Mouse (Mus musculus): ENCODE data around the gene Rasl11b.

Gene Rasl11b

DNA sequence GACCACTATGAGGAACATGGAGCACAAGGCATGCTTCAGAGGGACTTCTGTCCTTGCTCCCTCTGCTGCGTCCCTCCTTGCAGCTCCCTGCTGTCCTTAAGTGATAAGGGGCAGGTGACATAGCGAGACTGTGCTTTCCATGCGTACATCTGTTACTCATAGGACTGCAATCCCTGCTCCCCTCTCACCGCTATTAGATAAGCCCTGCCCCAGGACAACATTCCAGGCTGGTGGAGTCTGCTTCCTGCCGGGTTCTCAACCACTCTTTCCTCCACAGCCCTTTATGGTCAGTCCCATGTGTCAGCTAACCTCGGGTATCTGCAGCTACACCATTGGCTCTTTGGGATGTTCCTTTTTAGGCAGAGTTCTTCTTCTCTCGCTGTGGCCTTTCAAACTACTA lies 13.4 kb downstream of the Rasl11b start:
- no peak for DNase-seq (ENCODE audit: inconsistent age in 2 of 2, low spot score in 1 of 2)

DNA sequence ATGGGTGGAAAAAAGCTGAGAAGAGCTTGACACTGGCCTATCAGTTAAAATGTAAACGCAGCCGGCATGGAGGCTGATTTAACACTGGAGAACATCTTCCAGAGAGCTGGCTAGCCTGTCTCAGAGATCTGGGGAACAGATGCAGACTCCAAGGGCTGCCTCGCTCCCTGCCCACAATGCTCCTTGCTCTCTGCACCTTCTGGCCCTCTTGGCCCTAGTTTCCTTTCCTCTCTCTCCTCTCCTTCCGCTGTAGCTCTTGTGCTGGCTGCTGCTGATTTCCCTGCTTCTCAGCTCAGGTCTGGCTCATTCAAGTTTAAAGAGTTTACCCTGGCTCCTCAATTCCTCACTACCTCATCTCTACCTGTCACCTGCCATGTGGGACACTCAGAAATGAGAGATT lies 14.6 kb downstream of the Rasl11b start:
- DNase-seq (ENCODE audit: inconsistent age in 2 of 2, low spot score in 1 of 2), result no peak

DNA sequence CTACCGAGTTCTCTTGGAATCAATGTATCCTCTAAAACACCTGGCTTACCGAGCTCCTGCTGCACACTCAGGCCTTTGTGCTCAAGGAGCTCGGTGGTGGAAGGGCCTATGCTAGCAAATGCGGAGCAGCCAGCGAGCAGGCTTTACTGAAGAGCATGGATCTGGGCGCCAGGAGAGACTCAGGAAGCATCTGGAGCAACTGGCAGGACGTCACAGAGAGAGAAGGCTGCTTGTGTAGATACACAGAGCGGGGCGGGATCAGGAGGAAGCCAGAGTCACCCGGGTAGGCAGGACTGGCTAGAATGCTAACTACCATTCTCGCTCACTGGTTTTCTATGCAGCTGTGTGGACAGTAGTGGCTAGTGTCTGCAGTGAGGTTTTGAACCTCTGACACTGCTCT lies 16.3 kb downstream of the Rasl11b start:
- no peak for DNase-seq (ENCODE audit: inconsistent age in 2 of 2, low spot score in 1 of 2)

DNA sequence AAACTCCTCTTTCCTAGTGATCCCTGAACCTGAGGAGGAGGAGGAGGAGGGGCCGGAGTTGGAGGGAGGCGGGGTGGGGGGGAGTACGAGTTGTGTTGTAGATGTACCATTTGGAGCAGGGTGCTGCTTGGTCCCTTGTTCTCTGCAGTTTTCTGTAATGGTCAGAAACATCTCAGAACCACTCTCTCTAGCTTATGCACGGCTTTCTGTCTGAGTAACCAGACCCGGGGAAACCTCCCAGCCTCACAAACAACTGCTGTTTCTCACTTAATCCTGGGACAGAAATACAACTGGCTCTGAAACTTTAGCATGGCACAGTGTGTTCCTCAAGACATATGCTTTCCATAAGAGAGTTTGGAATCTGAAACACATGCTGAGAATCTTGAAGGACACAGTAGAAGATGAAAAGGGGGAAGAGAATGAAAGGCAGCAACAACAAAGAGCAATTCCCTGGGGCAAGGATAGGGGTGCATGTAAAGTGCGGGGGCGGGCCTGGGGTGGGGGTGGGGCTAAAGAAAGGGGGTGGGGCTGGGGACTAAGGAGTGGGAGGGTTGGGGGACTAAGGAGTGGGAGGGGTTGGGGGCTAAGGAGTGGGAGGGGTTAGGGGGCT lies 19.5 kb downstream of the Rasl11b start:
- no peak for DNase-seq (ENCODE audit: inconsistent age in 2 of 2, low spot score in 1 of 2)

DNA sequence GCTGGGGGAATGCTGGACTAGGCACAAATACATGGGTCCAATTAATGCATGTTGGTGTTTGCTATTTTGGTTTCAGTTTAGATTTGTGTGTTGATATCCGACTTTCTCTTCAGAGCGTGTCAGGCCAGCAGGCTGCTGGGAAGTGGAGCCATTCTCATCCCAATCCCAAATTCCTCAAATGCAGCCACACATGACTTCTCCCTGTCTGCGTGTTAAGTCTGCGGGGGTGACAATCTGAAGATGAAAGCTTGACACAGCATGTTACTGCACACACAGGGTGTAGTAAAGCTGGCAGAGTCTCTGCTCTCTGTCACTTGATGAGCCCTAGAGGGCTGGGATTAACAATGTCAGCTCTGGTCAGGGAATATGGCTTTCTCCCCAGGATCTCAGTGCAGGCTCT lies 20.0 kb downstream of the Rasl11b start:
- peak in 1 of 2 experiments; percentile 36 for DNase-seq (ENCODE audit: inconsistent age in 2 of 2, low spot score in 1 of 2)

DNA sequence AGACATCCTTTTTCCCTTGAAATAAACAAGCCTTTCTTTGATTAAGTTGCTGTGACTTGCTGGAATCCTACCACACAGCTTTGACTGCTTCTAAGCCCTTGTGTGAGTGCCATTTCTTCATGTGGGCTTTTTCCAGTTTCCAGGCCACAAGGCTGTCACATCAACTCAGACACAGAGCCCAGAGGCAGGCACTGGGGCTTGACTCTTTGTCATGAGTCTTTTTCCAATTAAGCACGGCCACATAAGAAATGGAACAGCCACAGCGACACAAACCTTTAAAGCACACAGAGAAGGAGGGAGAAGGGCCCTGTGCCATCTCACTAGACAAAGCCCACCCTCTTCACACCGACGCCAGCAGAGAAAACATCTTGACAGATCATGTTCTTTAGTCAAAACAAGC lies 23.4 kb downstream of the Rasl11b start:
- DNase-seq (ENCODE audit: inconsistent age in 2 of 2, low spot score in 1 of 2), result no peak

DNA sequence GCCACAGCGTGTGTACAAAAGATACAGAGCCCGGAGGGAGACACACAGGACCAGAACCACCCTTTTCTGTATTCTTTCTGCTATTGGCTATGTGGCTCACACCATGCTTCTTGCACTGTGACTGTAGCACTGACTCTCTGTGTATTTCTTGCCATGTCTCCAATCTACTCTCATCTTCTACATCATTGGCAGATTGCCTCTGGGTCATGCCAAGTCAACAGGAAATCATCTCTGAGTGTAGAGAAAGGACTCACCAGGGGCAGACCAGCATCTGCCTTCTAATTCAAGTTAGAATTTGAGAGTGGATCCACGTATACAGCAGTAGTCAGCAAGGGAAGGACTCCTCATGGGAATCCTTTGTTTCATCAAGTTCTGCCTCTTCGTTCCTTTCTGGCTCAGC lies 27.5 kb downstream of the Rasl11b start:
- DNase-seq (ENCODE audit: inconsistent age in 2 of 2, low spot score in 1 of 2), result no peak

DNA sequence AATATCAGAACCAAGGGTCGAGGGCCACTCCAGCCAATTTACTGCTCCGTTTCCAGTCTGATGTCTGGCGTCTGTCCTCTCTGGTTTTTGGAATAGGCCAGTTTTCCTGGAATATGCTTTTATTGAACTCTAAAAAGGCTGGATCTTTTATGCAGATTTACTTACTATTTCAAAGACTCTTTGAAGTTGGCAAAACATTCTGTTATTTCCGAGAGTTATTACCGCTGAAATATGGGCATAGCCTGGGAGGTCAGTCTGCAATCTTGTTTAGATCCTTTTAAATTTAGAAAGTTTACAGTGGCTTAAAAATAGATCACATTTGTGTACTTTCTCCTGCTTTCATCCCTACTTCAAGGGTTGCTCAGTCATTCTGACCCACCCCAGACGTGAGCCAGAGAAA lies 29.4 kb downstream of the Rasl11b start:
- DNase-seq (ENCODE audit: inconsistent age in 2 of 2, low spot score in 1 of 2), result peak in 1 of 2 experiments; percentile 54

DNA sequence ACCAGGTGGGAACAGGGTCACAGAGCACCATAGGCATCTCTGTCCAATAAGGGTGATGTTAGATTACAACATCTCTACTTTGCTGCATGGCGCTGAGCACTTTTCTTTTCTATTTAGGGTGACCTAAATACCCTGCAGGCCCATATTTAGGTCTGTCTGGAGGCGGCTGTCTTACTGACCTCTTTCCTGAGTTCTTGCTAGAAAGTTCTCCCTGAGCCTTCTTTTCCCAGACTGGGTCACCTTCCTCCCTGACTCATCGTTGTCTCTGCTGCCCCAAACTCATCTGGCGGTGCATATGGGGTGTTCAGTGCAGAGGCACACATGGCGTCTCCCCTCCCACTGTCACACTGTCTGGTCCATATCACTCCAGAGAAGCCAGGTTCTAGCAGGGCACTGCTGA lies 31.1 kb downstream of the Rasl11b start:
- no peak for DNase-seq (ENCODE audit: inconsistent age in 2 of 2, low spot score in 1 of 2)

DNA sequence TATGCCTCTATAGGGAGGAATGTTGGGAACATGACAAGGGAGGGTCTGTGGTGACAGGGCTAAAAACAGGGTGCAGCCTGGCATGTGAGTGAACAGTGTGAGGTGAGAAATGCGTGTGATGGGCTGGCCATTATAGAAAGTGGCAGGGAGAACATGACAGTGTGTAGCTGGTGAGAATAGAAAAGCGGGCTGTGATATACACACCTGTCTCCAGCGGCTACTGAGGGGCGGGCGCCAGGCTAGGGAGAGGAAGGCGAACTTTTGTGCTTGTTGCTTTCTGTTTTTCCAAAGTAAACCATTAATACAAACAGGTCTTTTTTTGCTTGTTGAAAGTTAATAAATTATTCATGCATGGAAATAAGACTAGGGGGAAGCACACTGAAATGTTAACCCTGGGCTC lies 32.3 kb downstream of the Rasl11b start:
- DNase-seq (ENCODE audit: inconsistent age in 2 of 2, low spot score in 1 of 2), result no peak

DNA sequence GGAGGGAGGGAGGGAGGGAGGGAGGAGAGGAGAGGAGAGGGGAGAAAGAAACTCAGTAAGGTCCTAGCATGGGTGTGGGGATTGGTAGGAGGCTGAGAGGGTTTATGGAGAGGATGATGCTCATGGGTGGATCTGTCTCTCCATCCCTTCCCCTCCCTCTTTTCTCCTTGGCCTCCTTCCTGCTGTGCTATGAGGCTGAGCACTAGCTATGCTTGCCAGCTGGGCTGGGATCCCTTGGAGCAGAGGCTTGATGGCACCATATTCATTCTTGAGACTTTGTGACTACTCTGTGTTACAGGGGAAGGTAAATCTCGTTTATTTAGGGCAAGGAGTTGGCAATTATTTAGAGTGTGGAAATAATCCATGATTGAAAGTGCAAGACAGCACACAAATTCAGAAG lies 33.9 kb downstream of the Rasl11b start:
- no peak for DNase-seq (ENCODE audit: inconsistent age in 2 of 2, low spot score in 1 of 2)

DNA sequence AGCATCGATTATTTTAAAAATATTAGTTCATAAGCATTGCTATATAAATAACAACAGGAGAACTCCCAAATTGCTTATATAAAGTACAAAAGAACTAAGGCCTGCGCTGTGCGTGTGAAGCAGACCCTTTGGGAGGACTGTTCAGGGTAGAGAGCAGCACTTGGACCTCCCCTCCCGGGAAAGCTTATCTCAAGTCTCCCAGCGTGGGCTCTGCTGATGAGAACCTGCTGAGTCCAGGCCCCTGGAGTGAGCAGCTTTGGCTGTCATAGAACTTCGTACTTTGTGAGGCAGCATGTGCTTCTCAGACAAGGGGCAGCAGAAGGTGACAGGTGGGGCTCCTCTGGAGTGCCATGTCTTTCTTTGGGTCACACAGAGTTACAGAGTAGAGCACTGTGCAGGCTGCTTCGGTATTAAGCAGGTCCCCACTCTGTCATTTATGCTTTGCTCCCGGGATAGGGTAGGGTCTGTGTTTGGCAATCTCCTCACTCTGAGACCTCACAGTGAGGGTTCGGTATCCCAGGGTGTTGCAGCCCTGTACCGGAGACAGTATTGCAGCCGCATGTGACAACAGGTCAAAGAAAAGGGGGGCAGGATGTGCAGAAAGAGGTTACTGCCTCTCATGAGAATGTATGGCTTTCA lies 34.8 kb downstream of the Rasl11b start:
- no peak for DNase-seq (ENCODE audit: inconsistent age in 2 of 2, low spot score in 1 of 2)

DNA sequence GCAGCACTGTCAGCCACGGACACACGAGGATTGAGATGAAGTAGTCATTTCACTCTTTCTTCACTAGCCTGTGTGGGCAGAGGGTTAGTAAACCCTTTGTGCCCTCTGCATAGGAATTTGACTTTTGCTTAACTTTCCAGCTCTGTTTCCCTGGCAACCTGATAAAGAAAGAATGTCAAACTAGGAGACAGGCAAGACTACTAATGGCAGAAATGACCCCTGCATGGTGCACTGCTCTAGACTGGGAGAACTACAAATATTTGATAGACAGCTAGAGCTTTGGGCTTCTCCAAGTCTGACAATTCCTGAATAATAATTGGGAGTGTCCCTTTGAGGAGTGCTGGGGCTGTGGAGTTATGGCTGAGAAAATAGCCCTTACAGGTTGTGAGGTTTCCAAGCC lies 35.4 kb downstream of the Rasl11b start:
- DNase-seq (ENCODE audit: inconsistent age in 2 of 2, low spot score in 1 of 2), result peak in 1 of 2 experiments; percentile 51

DNA sequence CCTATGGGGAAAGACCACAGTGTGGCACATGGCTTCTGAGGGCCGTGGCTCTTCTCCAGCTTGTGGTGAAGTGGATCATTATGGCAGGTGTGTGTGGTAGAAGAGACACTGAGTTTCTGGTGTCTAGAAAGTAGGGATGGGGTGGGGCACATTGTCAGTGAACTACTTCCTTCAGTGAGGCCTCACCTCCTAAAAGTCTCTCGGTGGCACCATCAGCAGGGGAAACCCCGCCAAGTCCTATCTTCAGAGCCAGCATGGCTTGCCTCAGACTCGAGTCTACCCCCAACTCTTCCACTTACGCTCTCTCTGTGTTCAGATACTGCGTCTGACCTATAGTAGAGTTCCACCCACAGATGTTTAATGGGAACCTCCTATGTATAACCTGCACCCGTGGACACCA lies 38.7 kb downstream of the Rasl11b start:
- no peak for DNase-seq (ENCODE audit: inconsistent age in 2 of 2, low spot score in 1 of 2)

DNA sequence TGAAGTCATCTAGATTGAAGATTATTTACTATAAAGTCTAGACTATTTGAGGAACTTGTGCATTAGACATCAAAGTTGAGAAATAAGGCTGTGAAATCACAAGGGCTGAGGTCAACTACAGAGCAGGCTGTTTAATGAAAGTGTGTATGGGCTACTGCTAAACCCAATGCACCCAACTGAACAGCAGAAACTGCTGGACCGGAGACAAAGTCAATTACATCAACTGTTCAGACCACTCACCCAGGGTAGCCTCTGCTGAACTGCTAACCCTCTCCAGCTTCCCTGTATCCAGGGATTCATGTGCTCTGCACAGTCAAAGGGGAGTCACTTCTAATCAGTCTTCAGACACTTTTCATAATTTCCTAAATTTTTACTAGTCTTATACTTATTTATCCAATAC lies 44.3 kb downstream of the Rasl11b start:
- DNase-seq (ENCODE audit: inconsistent age in 2 of 2, low spot score in 1 of 2), result no peak

DNA sequence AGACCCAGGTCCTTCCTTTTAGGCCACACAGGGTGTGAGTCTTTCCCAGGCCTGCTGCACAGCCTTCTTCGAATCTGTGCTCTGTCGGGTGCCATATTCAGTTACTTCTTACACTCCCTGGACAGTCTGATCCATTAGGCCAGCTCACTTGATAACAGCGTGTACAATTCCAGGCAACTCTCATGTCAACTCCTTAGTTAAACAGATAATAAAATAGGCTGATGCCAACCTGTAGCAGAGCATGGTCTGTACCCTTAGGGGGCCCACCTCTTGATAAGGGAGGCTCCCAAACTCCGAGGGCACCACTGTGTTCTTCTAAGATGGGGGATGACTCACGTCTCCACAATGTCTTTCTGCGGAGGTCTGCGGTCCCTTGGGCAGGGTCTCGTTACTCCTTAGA lies 45.2 kb downstream of the Rasl11b start:
- no peak for DNase-seq (ENCODE audit: inconsistent age in 2 of 2, low spot score in 1 of 2)

DNA sequence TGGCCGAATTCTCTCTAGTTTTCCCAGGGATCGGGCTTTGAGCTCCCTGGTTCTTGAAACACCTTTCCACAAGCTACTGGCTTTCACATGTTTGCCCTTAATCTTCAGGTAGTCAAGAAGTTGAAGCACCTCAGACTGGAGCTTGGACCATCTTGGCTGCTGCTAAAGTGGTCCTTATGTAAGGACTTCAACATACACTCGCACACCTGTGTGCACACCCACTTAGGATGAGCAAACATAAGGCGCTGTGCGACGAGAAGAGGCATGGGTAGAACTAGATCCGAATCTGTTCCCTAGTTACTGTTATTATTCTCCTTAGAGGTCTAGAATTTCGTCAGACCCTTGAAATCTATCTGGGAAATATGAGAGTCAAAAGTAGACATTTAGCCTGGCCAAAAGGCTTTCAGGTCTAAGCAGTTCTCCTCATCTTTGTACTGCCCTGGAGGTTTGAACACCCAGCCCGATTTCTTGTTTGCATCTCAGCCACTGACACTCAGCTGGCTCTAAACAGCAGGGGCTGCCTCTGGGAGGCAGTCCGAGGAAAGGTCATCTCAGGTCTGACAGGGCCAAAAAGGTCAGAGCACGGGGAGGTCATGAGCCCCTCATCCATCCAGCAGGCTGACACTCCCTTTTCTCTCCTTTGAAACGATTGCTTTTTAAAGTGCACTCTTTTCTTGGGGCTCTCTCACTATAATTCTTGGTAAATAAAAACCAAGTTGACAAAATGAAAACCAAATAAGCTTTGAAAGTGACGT lies 46.0 kb downstream of the Rasl11b start:
- DNase-seq (ENCODE audit: inconsistent age in 2 of 2, low spot score in 1 of 2), result no peak

DNA sequence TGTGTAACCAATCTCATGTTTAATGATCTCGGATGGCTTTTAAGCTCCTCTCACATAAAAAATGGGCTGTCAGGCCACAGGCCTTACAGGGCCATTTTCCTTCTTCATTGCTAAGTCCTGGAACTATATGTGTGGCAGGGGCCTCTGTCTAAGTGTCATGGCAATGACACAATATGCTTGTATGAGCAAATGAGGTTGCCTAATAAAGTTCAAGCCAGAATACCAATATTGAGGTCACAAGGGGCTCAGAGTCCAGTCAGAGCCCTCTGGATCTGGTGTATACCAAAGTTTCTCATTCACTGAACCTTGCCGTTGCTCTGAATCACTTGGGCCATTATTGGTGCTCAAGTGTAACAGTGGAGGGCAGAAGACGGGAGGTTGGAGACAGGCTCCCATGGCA lies 47.6 kb downstream of the Rasl11b start:
- no peak for DNase-seq (ENCODE audit: inconsistent age in 2 of 2, low spot score in 1 of 2)

DNA sequence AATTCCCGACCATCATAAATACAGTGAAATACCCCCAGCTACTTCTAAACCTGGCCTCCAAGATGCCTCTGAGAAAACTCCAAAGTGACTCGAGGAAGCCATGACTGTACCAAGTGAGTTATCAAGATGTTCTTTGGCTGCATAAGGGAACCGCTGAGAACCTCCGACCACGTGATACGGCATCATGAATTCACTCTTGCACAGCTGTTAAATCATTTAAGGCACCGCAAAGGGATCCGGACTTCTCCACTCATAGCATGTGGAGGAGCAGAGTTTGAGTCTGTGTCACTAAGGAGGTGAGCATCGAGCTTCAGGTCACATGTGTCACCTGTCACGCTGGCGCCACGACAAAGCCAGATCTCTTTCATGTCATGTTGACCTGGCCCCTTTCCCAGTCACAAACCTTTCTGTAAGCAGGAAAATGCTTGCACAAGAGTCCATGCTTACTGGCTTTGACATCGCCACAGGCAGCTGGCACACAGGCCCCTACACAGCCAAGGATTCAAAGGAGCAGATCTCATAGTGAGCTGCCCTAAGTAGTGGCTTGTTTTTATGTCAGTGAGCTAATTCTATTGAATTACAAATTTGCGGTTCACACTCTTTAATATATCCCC lies 49.4 kb downstream of the Rasl11b start:
- no peak for DNase-seq (ENCODE audit: inconsistent age in 2 of 2, low spot score in 1 of 2)

DNA sequence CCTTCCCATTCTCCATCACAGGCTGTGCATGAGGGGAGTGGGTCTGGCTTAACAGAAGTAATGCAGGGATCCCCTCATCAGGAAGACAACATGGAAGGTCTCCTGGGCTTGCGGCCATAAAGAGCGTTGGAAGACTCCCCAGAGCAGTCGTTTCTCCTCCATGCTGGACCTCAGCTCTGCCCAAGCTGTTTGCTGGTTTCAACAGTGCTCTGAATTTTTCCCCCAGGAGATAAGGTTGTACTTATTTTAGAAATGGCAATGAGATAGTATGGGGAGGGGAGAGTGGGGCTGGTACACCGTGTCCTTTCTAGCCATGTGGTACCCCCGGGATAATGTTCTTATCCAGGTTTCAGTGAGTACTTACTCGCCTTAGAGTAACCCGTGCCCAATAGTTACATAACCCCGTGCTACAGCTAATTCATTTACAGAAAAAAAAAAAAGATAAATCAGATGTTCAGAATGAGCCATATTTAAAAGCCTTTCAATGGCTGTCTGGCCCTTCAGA lies 50.6 kb downstream of the Rasl11b start:
- no peak for DNase-seq (ENCODE audit: inconsistent age in 2 of 2, low spot score in 1 of 2)

DNA sequence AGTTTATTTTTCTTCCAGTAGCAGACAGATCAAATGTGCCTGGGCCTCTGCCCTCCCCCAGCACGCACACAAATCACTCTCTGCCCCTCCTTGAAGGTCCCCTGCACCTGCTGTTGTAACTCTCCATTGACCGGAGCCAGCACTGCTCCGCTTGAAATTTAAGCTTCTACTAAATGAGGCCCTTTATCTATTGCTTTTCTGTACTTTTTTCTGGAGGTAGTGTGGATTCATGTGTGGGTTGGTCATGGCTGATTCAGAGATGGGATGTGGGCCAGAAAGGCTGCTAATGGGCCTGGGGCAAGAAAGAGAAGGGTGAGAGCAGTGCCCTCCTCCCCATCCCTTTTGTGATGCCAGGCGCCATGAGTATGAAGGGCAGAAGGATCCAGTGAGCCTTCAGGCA lies 51.4 kb downstream of the Rasl11b start:
- peak in 1 of 2 experiments; percentile 54 for DNase-seq (ENCODE audit: inconsistent age in 2 of 2, low spot score in 1 of 2)

DNA sequence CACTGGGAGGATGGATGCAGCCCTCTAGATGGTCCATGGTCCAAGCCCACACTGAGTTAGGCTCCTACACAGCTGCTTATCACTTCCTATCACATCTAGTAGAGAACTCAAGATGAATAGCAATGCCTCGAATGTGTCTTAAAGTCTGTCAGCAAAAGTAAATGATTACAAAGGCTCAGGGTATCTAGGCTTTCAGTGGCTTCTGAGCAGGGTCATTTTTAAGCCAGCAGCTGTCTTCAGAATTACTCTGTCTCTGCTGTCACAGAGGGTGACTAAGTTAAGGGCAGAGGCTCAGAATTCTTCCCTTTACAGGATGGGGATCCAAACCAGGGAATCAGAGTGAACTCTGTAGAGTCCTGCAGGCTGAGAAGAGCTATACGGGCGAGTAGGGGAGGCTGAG lies 51.9 kb downstream of the Rasl11b start:
- no peak for DNase-seq (ENCODE audit: inconsistent age in 2 of 2, low spot score in 1 of 2)
